Mouse (Mus musculus): Measurements from ENCODE around the gene Olfr1358. TPM values are rescaled to one million over a fixed set of nuclear protein-coding genes. Genes with fewer than 3 reads are reported as not detected.
"Not testable (repeated sequence)": the region's sequence is repeated elsewhere in the genome, so short reads cannot be mapped to it uniquely, and the experiment has no call there.

Olfr1358 gene
- polyA plus RNA-seq, 1 experiment from 2014 or later: not detected

GRCm38 (mm10) chr10:78520260-78521005 is 3.2 kb downstream of the Olfr1358 start:
- Histone ChIP-seq H3K27ac (replicated peaks; ENCODE audit: low read depth, low read length) (no peak overlapping the region), H3K4me3 (ENCODE audit: low read depth, low read length) (no peak overlapping the region), H3K4me1 (ENCODE audit: control insufficient read depth, insufficient read depth, low read length) (no peaks in the 10 kb centered on the region), H3K27me3 (ENCODE audit: control insufficient read depth, insufficient read depth, low read length) (no peaks in the 10 kb centered on the region), H3K36me3 (replicated peaks; ENCODE audit: control insufficient read depth, insufficient read depth, low read depth, low read length) (no peaks in the 10 kb centered on the region), H3K9me3 (replicated peaks; ENCODE audit: control insufficient read depth, low read length) (no peaks in the 10 kb centered on the region), H3K4me2 (ENCODE audit: low read depth, low read length) (no peak overlapping the region; the same call in 1 of the 2 replicates), H3K9ac (replicated peaks; ENCODE audit: low read length) (no peak overlapping the region)
- DNase-seq (ENCODE audit: low spot score) (peak; percentile 7), ATAC-seq (replicated peaks; ENCODE audit: insufficient number of reproducible peaks, low FRiP score, low TSS enrichment, low read depth) (no peak)
- WGBS: 60% methylated on average over 17 of the region's 17 CpGs

- H3K4me1 ChIP-seq (ENCODE audit: control insufficient read depth, insufficient read depth, low read length); DNase-seq (ENCODE audit: low spot score); H3K27me3 ChIP-seq (ENCODE audit: control insufficient read depth, insufficient read depth, low read length); ATAC-seq (replicated peaks; ENCODE audit: insufficient number of reproducible peaks, low FRiP score, low TSS enrichment, low read depth); H3K36me3 ChIP-seq (replicated peaks; ENCODE audit: control insufficient read depth, insufficient read depth, low read depth, low read length); H3K27ac ChIP-seq (replicated peaks; ENCODE audit: low read depth, low read length); H3K4me3 ChIP-seq (ENCODE audit: low read depth, low read length); H3K9ac ChIP-seq (replicated peaks; ENCODE audit: low read length); H3K4me2 ChIP-seq (ENCODE audit: low read depth, low read length); H3K9me3 ChIP-seq (replicated peaks; ENCODE audit: control insufficient read depth, low read length): not testable (repeated sequence)
- 57% methylated on average over 3 of the region's 3 CpGs for WGBS
These were observed 7.8 kb downstream of the Olfr1358 start for GRCm38 (mm10) chr10:78525071-78525470.

- H3K27me3 ChIP-seq (ENCODE audit: control insufficient read depth, insufficient read depth, low read length): no peaks in the 10 kb centered on the region
- WGBS: 57% methylated on average over 4 of the region's 4 CpGs
- H3K4me1 ChIP-seq (ENCODE audit: control insufficient read depth, insufficient read depth, low read length): no peaks in the 10 kb centered on the region
- H3K9me3 ChIP-seq (replicated peaks; ENCODE audit: control insufficient read depth, low read length): no peaks in the 10 kb centered on the region
- no peaks in the 10 kb centered on the region for H3K36me3 ChIP-seq (replicated peaks; ENCODE audit: control insufficient read depth, insufficient read depth, low read depth, low read length)
- H3K4me3 ChIP-seq (ENCODE audit: low read depth, low read length): no peak overlapping the region
- H3K4me2 ChIP-seq (ENCODE audit: low read depth, low read length): no peak overlapping the region
- ATAC-seq (replicated peaks; ENCODE audit: insufficient number of reproducible peaks, low FRiP score, low TSS enrichment, low read depth) (no peak), DNase-seq (ENCODE audit: low spot score) (no peak)
- no peak overlapping the region for H3K9ac ChIP-seq (replicated peaks; ENCODE audit: low read length)
- H3K27ac ChIP-seq (replicated peaks; ENCODE audit: low read depth, low read length): no peak overlapping the region
These were observed 8.3 kb downstream of the Olfr1358 start for GRCm38 (mm10) chr10:78525511-78525910.

- H3K9ac ChIP-seq (replicated peaks; ENCODE audit: low read length): no peak overlapping the region
- no peaks in the 10 kb centered on the region for H3K4me1 ChIP-seq (ENCODE audit: control insufficient read depth, insufficient read depth, low read length)
- no peak overlapping the region for H3K4me3 ChIP-seq (ENCODE audit: low read depth, low read length)
- no peak overlapping the region for H3K27ac ChIP-seq (replicated peaks; ENCODE audit: low read depth, low read length)
- ATAC-seq (replicated peaks; ENCODE audit: insufficient number of reproducible peaks, low FRiP score, low TSS enrichment, low read depth) (no peak), DNase-seq (ENCODE audit: low spot score) (peak; percentile 25)
- H3K27me3 ChIP-seq (ENCODE audit: control insufficient read depth, insufficient read depth, low read length): no peaks in the 10 kb centered on the region
- H3K36me3 ChIP-seq (replicated peaks; ENCODE audit: control insufficient read depth, insufficient read depth, low read depth, low read length): no peaks in the 10 kb centered on the region
- no peaks in the 10 kb centered on the region for H3K9me3 ChIP-seq (replicated peaks; ENCODE audit: control insufficient read depth, low read length)
- WGBS: 76% methylated on average over 2 of the region's 2 CpGs
- no peak overlapping the region for H3K4me2 ChIP-seq (ENCODE audit: low read depth, low read length)
These were observed 23.7 kb downstream of the Olfr1358 start for GRCm38 (mm10) chr10:78540943-78541342.

- WGBS: 88% methylated on average over 1 of the region's 1 CpGs
- Histone ChIP-seq H3K9ac (replicated peaks; ENCODE audit: low read length) (no peak overlapping the region), H3K4me3 (ENCODE audit: low read depth, low read length) (no peak overlapping the region), H3K27ac (replicated peaks; ENCODE audit: low read depth, low read length) (no peak overlapping the region), H3K4me1 (ENCODE audit: control insufficient read depth, insufficient read depth, low read length) (no peaks in the 10 kb centered on the region), H3K36me3 (replicated peaks; ENCODE audit: control insufficient read depth, insufficient read depth, low read depth, low read length) (no peaks in the 10 kb centered on the region), H3K4me2 (ENCODE audit: low read depth, low read length) (no peak overlapping the region), H3K9me3 (replicated peaks; ENCODE audit: control insufficient read depth, low read length) (no peaks in the 10 kb centered on the region), H3K27me3 (ENCODE audit: control insufficient read depth, insufficient read depth, low read length) (no peaks in the 10 kb centered on the region)
- ATAC-seq (replicated peaks; ENCODE audit: insufficient number of reproducible peaks, low FRiP score, low TSS enrichment, low read depth): no peak
- no peak for DNase-seq (ENCODE audit: low spot score)
These were observed 47.8 kb downstream of the Olfr1358 start for GRCm38 (mm10) chr10:78565070-78565469.

GRCm38 (mm10) chr10:78569191-78569590 is 52.0 kb downstream of the Olfr1358 start:
- no peaks in the 10 kb centered on the region for H3K36me3 ChIP-seq (replicated peaks; ENCODE audit: control insufficient read depth, insufficient read depth, low read depth, low read length)
- no peak overlapping the region for H3K27ac ChIP-seq (replicated peaks; ENCODE audit: low read depth, low read length)
- no peak overlapping the region for H3K4me2 ChIP-seq (ENCODE audit: low read depth, low read length)
- H3K4me3 ChIP-seq (ENCODE audit: low read depth, low read length): no peak overlapping the region
- H3K9ac ChIP-seq (replicated peaks; ENCODE audit: low read length): no peak overlapping the region
- WGBS: 91% methylated on average over 3 of the region's 3 CpGs
- no peak for DNase-seq (ENCODE audit: low spot score)
- no peaks in the 10 kb centered on the region for H3K27me3 ChIP-seq (ENCODE audit: control insufficient read depth, insufficient read depth, low read length)
- H3K4me1 ChIP-seq (ENCODE audit: control insufficient read depth, insufficient read depth, low read length): no peaks in the 10 kb centered on the region
- ATAC-seq (replicated peaks; ENCODE audit: insufficient number of reproducible peaks, low FRiP score, low TSS enrichment, low read depth): no peak
- H3K9me3 ChIP-seq (replicated peaks; ENCODE audit: control insufficient read depth, low read length): no peaks in the 10 kb centered on the region

- H3K36me3 ChIP-seq (replicated peaks; ENCODE audit: control insufficient read depth, insufficient read depth, low read depth, low read length): no peaks in the 10 kb centered on the region
- H3K9me3 ChIP-seq (replicated peaks; ENCODE audit: control insufficient read depth, low read length): no peaks in the 10 kb centered on the region
- H3K27ac ChIP-seq (replicated peaks; ENCODE audit: low read depth, low read length): no peak overlapping the region
- H3K4me1 ChIP-seq (ENCODE audit: control insufficient read depth, insufficient read depth, low read length): no peaks in the 10 kb centered on the region
- H3K27me3 ChIP-seq (ENCODE audit: control insufficient read depth, insufficient read depth, low read length): no peaks in the 10 kb centered on the region
- no peak overlapping the region for H3K4me2 ChIP-seq (ENCODE audit: low read depth, low read length)
- DNase-seq (ENCODE audit: low spot score) (no peak), ATAC-seq (replicated peaks; ENCODE audit: insufficient number of reproducible peaks, low FRiP score, low TSS enrichment, low read depth) (no peak)
- H3K9ac ChIP-seq (replicated peaks; ENCODE audit: low read length): no peak overlapping the region
- no peak overlapping the region for H3K4me3 ChIP-seq (ENCODE audit: low read depth, low read length)
- WGBS: 56% methylated on average over 3 of the region's 3 CpGs
These were observed 52.5 kb downstream of the Olfr1358 start for GRCm38 (mm10) chr10:78569686-78570085.

Measured in embryonic facial prominence, embryonic 11.5 days (tissue).